Mouse (Mus musculus) frontal cortex, adult 2 months (tissue): ENCODE data around the gene Fbxl17. TPM values are rescaled to one million over a fixed set of nuclear protein-coding genes. Genes with fewer than 3 reads are reported as not detected.

Experiments used
- DNase-seq, 2 experiments: peaks; one replicate each; pipeline ENCODE4 v3.0.0; 2022; ENCODE audit warnings: low spot score in 1 of 2; ENCODE audit errors: extremely low spot score in 1 of 2
- polyA plus RNA-seq: library from polyadenylated mRNA; depleted of rRNA; stranded (reverse); fragments of >200 nt; gene quantifications from 2 replicates; pipeline ENCODE4 v1.2.3, GENCODE M21; 2012; rRNA removed

Gene Fbxl17
- polyA plus RNA-seq: 25.1 and 27.0 TPM in 2 replicates

DNA sequence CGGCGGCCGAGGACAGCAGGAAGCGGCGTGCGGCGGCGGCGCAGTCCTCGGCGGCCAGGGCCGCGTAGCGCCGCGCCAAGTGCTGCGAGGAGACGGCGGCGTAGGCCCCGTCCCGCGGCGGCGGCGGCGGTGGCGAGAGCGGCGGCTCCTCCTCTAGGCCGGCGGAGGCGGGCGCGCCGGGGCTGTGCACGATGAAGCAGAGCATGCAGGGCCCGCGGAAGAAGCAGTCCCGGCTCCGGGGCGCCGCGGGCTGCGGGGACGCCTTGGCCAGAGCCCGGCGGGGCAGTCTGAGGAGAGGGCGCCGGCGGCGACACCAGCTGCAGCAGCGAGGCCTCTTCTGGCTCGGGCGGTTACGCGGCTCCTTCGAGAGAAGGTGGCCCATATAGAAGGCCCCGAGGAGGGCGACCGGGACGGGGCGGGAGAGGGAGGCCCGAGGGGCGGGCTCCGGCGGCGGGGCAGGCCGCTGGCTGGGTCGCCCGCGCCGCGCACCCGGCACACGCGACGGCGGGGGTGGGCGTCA, at the start of gene Fbxl17:
Gene Fbxl17, minus strand, starts transcription at position 382 of the 520 bp plus-strand sequence.
- peak in 1 of 2 experiments; percentile 58 for DNase-seq

GRCm38 (mm10) chr17:63547465-63547864, 47.6 kb upstream of the Fbxl17 start:
- DNase-seq: peak in 1 of 2 experiments; percentile 41

- DNase-seq: no peak
These were observed 34.9 kb upstream of the Fbxl17 start for GRCm38 (mm10) chr17:63534576-63535265.

DNA sequence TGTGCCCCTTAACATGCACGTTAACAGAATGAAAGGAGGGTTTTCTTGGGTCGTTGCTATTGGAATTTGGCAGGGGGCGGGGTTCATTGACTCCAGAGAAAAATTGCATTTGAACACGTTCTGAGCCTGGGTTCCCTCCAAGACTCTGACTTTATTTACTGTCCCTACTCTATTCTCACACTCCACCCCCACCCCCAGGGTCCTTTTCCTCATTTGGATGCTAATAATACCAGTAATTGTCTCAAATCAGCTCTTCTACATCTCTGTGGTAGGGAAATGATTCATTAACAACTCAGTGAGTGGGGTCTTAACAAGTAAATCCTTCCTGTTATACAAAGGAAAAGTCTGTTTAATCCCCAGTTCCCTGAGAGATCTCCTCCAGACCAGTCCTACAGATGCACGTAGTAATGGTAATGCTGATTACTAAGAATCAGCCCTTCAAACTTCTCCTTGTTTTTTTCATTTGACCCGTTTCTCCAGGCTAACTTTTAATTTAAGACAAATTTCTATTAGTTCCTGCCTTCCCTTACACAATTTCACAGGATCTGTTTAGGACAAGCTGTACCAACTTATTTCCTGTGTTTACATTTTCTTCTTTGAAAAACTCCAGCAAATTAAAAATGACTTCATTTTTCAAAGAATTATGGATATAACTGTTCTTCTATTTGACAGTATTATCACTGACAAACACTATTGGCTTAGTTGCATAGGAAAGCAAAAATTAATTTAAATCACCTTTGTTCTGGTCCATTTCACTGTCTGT, 33.4 kb upstream of the Fbxl17 start:
- no peak for DNase-seq

DNA sequence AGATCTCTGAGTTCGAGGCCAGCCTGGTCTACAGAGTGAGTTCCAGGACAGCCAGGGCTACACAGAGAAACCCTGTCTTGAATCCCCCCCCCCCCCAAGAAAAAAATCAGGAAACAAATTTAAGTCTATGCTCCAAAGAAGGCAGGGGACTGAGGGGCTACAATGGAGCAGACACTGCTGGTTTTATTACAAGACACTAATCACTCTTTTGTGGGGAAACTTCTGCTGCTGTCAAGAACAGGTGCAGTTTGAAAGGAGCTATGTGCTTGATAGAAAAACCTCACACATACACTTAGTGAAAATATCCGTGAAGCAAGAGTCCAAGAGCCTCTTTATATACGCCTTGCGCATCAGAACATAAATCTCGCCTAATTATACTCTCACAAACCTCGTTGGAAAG, 29.7 kb upstream of the Fbxl17 start:
- no peak for DNase-seq

DNA sequence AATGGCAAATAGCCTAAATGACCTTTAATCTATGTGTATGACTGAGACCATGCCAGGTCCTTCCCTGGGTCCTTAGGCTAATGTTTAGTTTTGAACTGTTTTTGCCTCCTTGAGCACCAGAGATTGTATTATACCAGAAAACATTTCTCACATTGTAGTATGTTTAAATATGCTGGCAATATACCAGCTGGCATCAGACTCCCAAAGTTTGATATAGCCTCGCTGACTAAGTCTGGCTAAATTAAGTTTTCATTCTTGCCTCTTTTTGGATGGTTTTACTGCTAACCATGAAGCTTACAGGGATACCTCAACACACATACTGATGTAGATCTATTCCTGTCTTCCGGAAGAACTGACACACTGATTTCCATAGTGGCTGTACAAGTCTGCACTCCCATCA, 20.9 kb upstream of the Fbxl17 start:
- DNase-seq: peak; percentile 9 to 76

- no peak for DNase-seq
These were observed 10.6 kb upstream of the Fbxl17 start for GRCm38 (mm10) chr17:63510451-63510850.

DNA sequence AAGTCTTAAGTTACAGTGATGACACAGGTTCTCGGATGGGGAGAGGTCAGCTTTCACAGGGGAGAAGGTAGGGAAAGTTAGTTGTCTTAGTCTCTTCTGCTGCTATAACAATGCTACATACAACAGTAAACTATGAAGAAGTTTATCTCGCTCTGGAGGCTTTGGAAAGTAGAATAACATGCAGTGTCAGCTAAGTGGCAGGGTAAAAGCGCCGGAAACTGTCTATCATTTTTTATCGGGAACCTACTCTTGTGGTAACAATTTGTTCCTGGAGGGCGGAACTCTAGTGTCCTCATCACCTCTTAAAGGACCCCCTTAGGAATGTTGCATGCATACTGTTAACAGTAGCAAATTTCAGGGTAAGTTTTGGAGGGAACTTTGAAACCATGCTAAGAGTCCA, 1.3 kb upstream of the Fbxl17 start:
- no peak for DNase-seq

DNA sequence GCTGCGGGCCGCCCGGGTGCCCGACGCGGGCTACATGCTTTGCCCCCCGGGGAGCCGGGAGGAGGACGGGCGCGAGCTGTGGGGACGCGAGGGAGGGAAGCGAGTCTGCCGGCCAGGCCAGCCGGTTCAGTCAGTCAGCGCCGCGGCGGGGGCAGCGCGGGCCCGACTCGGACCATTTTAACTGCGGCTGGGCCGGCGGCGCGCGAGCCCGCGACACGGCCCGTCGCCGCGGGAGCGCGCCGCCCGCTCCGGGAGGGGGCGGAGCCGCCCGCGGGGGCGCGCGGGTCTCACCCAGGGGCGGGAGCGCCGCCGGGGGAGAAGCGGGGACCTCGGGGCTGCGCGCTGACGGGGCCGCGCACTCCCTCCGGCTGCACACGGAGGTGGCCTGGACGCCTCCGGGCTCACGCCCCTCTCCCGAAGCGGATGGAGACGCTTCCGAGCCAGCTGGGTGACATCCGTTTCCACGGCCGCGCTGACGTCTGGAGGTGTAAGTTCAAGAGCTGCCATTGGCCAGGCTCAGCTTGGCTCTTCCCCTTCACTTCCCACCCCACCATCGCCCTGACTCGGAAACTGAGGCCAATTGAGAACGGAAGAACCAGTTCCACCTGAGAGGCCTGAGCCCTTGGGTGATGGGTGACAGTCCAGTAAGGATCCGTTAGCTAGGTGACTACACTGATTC, 478 bp upstream of the Fbxl17 start:
- peak; percentile 80 to 86 for DNase-seq

GRCm38 (mm10) chr17:63498717-63499635, 841 bp downstream of the Fbxl17 start:
- no peak for DNase-seq

DNA sequence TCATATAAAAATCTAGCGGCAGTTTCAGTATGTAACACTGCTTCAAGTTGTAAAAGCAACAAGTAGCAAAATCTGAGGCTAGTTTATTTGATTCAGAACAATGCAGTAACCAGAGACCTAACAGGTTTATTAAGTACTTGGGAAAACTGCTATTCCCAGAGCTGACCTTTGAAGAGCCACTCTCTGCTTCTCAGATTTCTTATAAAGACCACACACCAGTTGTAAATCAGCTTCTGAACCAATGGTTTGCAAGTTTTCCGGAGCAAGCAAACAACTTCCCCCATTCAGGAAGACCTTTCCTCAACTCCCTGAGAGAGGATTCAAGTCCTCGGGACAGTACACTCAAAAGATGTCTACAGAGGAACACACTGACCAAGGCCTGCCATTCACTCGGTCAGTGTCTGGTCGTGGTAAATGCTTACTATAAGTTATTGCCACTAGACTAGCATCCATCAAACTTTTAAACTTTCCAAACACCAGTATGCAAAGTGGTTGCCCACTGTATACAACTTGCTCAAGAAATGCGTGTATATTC, 1.6 kb downstream of the Fbxl17 start:
- no peak for DNase-seq

DNA sequence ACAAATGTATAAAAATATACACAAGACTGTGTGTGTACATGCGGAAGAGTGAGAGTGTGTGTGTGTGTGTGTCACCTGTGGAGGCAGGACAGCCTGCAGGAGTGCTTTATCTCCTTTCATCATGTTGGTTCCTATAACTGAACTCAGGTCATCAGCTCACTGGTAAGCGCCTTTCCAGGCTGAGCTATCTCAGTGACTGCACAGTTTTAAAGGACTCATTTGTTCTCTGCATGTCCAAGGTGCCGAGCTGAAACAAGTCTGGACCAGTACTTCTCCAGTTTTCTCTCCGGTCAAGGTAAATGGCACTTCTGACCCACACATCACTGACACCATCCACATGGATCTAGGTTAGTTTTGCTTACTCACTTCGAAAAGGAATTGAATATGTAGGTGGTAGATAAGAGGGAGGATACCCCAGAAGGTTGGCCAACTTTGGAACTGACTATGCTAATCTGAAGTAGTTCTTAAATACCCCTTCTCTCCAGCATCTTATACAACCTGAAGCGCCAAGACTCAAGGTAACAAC, 2.5 kb downstream of the Fbxl17 start:
- no peak for DNase-seq

- no peak for DNase-seq
These were observed 3.7 kb downstream of the Fbxl17 start for GRCm38 (mm10) chr17:63496153-63496552.

GRCm38 (mm10) chr17:63493876-63494580, 5.8 kb downstream of the Fbxl17 start:
- no peak for DNase-seq

DNA sequence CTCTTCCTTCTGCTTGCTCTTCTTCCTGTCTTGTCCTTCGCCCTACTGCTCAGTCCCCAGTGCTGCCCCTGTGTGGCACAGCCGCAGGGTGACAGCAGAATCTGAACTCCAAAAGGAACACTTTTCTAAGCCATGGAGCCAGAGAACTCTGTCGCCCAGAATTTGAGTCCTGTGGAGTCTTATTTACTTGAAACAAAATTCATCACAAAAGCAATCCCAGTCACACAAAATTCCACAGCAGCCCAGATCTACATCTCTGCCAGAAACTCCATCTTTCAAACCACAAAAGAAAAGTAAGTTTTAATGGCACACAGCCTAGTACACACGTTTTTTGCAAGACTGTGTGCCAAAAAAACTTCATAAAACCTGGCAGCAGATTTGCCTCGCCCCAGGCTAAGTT, 6.5 kb downstream of the Fbxl17 start:
- no peak for DNase-seq

DNA sequence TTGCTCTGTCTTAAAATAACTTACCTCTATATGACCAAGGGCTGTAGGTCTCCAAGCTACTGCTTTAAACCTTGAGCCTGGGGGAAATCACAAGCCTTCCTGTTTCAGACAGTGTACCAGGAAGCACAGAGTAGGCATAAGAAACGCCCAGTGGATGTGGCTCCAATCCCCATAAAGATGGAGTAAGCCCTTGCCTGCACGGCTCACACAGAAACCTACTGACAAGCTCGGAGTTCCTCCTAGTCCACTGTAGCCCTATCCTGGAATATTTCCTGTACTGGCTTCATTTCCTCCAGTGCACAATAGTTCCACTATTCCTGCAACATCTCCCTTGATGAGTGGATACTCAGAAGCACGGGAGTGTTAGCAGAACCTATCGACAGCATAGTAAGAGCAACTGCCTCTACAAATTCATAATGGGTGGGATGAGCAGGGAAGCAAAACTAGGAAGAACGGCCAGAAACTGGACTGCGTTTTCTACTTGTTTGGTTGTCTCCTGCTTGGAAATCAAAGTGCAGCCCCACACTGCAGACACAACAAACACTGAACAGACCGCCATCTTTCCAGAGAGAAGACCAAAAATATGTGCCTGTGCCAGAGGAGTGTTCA, 7.0 kb downstream of the Fbxl17 start:
- DNase-seq: no peak

GRCm38 (mm10) chr17:63489525-63489924, 10.3 kb downstream of the Fbxl17 start:
- DNase-seq: no peak

DNA sequence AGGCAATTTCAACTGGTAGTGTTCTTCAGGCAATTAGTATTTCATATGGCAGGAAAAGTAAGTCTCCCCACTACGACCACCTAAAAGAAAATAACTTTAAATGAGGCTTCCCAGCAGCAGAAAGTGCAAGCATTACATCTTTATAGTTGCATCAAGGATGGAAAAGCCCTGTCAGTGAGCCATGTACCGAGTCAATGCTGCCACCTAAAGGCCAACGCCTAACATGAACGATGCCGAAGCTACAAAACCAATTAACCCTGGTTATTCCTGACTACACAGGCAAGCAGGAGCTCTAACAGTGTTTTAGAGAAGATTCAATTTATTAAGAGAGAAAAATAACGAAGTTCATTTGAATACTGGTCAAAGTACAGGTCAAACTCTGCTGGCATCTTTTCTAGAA, 32.0 kb downstream of the Fbxl17 start:
- DNase-seq: peak; percentile 41 to 84

GRCm38 (mm10) chr17:63465239-63465638, 34.6 kb downstream of the Fbxl17 start:
- DNase-seq: peak in 1 of 2 experiments; percentile 23
